Mouse (Mus musculus) hindbrain, embryonic 16.5 days (tissue): ENCODE data around the gene Trim71. TPM values are rescaled to one million over a fixed set of nuclear protein-coding genes. Genes with fewer than 3 reads are reported as not detected.
"Not testable (repeated sequence)": the region's sequence is repeated elsewhere in the genome, so short reads cannot be mapped to it uniquely, and the experiment has no call there.

Experiments used
- ATAC-seq: fragments of 200-750 bp; cut with Nextera tagmentation; 2 replicates; pipeline ENCODE4 v1.8.0; 2017; ENCODE audit warnings: moderate TSS enrichment, moderate library complexity
- H3K27ac ChIP-seq: fragments of 300-500 bp; sonication (generic); 2 replicates; pipeline ENCODE4 v1.5.1; 2014; ENCODE audit warnings: low read depth, mild to moderate bottlenecking, control low read depth, low read length, moderate library complexity
- H3K27me3 ChIP-seq: fragments of 300-500 bp; sonication (generic); replicated peaks from 2 replicates; pipeline ENCODE4 v1.6.1; 2014; ENCODE audit warnings: low read length; ENCODE audit not compliant: control insufficient read depth, insufficient read depth
- H3K36me3 ChIP-seq: fragments of 300-500 bp; sonication (generic); 2 replicates; pipeline ENCODE4 v1.6.1; 2014; ENCODE audit warnings: mild to moderate bottlenecking, low read length, moderate library complexity, mixed read lengths; ENCODE audit not compliant: control insufficient read depth, insufficient read depth
- H3K4me1 ChIP-seq: fragments of 300-500 bp; sonication (generic); 2 replicates; pipeline ENCODE4 v1.6.1; 2014; ENCODE audit warnings: low read depth, low read length; ENCODE audit not compliant: control insufficient read depth, insufficient read depth
- H3K4me2 ChIP-seq: fragments of 300-500 bp; sonication (generic); 2 replicates; pipeline ENCODE4 v1.6.1; 2014; ENCODE audit warnings: mild to moderate bottlenecking, low read length, control low read depth, moderate library complexity
- H3K4me3 ChIP-seq: fragments of 300-500 bp; sonication (generic); 2 replicates; pipeline ENCODE4 v1.5.1; 2014; ENCODE audit warnings: mild to moderate bottlenecking, low read length, control low read depth, moderate library complexity
- H3K9ac ChIP-seq: fragments of 300-500 bp; sonication (generic); 2 replicates; pipeline ENCODE4 v1.6.1; 2014; ENCODE audit warnings: low read depth, mild to moderate bottlenecking, control low read depth, low read length, moderate library complexity
- H3K9me3 ChIP-seq: fragments of 300-500 bp; sonication (generic); 2 replicates; pipeline ENCODE4 v1.6.1; 2014; ENCODE audit warnings: mild to moderate bottlenecking, low read length, moderate library complexity; ENCODE audit not compliant: control insufficient read depth
- WGBS: fragments of 180-500 bp; shearing (Covaris S2); extraction: QIAGEN DNeasy Blood & Tissue Kit; methylation state at CpG from one replicate; pipeline ENCODE4 v1.1.7; 2014; 5-methylcytosine and 5-hydroxymethylcytosine counted together
- polyA plus RNA-seq: library from polyadenylated mRNA; unstranded; fragments of >200 nt; fragmentation: Nextera tagmentation; extraction: Ambion mirVana; gene quantifications from 2 replicates; pipeline ENCODE4 v1.2.1, GENCODE M21; 2015

Trim71 gene
- polyA plus RNA-seq, 1 experiment from 2014 or later = 0.14 TPM

DNA sequence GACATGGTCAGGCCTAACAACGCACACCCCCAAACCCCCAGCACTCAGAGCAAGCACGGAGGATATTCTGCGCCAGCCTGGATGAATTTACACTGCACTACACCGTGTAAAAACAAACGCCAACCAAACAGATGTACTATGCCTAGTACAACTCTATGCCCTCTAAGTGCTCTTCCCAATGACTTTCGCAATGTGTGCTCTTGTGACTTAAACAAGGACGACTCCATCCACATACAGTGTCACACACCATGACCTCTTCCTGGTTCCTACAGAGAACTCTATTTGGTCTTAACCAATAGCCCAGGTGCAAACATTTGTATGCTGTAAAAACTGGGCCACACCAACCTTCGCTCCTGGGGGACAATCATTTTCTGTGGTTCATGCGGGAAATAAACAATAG, 41.7 kb downstream of the Trim71 start:
- ATAC-seq = no peak
- Histone ChIP-seq H3K4me2 (no peak overlapping the region), H3K4me1 (peaks cover 15% of the 10 kb centered on the region), H3K4me3 (no peak overlapping the region), H3K27ac (no peak overlapping the region), H3K36me3 (no peaks in the 10 kb centered on the region), H3K27me3 (no peaks in the 10 kb centered on the region), H3K9me3 (no peaks in the 10 kb centered on the region), H3K9ac (no peak overlapping the region)
- 93% methylated on average over 9 of the region's 9 CpGs for WGBS

DNA sequence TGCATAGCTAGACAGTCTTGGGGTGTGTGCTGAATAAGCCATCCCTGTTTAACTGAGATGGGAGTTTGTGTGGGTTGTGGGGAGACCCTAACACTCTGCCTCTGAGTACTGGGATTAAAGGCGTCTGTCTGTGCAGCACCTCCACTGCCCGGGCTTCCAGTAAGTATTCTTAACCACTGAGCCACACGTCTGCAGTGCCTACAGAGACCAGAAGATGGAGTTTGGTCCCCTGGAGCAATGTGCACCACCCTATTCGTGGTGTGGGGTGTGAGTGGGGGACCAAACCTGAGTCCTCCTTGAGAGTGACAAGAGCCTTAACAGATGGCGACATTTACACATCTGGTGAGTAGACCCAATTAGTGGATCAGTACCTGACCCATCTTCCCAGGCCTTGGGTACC, 42.1 kb downstream of the Trim71 start:
- Histone ChIP-seq H3K4me2 (no peak overlapping the region), H3K9ac (no peak overlapping the region), H3K27me3 (no peaks in the 10 kb centered on the region), H3K4me3 (no peak overlapping the region), H3K36me3 (no peaks in the 10 kb centered on the region), H3K27ac (no peak overlapping the region), H3K9me3 (no peaks in the 10 kb centered on the region), H3K4me1 (peaks cover 13% of the 10 kb centered on the region)
- 59% methylated on average over 5 of the region's 5 CpGs for WGBS
- ATAC-seq = no peak

DNA sequence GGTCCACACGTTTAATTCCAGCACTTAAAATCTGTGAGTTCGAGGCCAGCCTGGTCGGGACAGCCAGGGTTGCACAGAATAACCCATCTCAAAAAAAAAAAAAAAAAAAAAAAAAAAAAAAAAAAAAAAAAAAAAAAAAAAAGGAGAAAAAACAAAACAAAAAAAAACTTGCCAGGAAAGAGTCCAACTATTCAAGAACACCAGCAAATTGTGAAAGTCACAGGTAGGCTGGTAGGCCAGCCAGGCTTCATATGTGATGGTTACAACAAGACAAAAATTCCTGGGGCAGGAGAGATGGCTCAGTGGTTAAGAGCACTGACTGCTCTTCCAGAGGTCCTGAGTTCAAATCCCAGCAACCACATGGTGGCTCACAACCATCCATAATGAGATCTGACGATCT, 43.6 kb downstream of the Trim71 start:
- not testable (repeated sequence) for H3K4me1 ChIP-seq, H3K4me3 ChIP-seq, H3K9ac ChIP-seq, H3K27me3 ChIP-seq, ATAC-seq, H3K9me3 ChIP-seq, H3K36me3 ChIP-seq, H3K4me2 ChIP-seq, H3K27ac ChIP-seq
- WGBS = 74% methylated on average over 4 of the region's 4 CpGs

DNA sequence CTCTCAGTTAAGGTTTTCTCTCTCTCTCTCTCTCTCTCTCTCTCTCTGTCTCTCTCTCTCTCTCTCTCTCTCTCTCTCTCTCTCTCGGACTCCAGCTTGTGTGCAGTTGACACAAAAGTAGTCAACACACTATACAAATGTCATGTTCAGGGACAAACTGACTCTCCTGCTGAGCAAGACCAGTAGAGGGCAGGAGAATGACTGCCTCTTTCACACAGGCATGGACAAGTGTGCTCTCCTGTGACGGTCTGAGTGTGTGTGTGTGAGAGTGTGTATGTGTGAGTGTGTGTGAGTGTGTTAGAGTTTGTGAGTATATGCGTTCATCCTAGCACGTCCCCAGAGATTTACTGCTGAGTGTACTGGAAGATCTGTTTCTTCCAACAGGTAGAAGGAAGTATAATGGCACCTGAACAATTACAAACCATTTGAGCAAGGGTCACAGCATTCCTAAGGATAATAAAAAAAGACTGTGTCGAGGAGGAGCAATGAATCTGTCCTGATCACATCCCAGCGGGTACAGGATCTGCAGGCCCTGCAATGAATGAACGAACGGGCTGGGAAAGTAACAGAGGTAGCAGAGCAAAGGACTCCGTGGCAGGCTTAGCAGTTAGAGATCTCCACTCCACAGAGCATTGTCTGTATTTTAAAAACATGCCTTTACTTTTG, 45.2 kb downstream of the Trim71 start:
- H3K4me1 ChIP-seq = no peaks in the 10 kb centered on the region
- no peaks in the 10 kb centered on the region for H3K36me3 ChIP-seq
- H3K4me2 ChIP-seq = no peak overlapping the region
- peaks cover under 1% of the 10 kb centered on the region; the same call in 1 of the 2 replicates for H3K9me3 ChIP-seq
- WGBS = 70% methylated on average over 9 of the region's 9 CpGs
- no peak overlapping the region for H3K27ac ChIP-seq
- H3K4me3 ChIP-seq = no peak overlapping the region
- H3K27me3 ChIP-seq = no peaks in the 10 kb centered on the region
- H3K9ac ChIP-seq = no peak overlapping the region
- no peak for ATAC-seq

DNA sequence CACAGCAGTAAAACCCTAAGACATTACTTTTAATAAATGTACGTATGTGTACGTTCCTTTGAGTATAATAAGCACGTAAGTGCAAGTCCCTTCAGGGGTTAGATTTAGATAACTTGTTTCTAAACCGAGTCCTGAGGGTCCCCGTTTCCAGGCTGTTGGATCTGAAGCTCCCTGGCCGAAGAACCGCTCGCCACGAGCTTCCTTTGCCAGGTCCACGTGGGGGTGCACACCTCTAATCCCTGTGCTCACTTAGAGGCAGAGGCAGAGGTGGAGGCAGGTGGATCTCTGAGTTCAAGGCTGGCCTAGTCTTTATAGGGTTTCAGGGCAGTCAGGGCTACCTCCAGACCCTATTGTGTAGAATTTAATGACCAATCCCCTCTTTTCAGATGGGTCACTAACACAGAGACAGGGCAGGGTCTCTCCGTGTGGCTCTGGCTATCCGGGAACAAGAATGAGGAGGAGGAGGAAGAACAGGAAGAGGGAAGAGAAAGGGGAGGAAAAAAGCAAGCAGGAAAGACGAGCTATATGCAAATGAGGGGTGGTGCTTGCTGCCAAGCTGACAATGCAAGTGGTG, 46.2 kb downstream of the Trim71 start:
- 79% methylated on average over 13 of the region's 13 CpGs for WGBS
- Histone ChIP-seq H3K4me2 (no peak overlapping the region), H3K27me3 (no peaks in the 10 kb centered on the region), H3K36me3 (peaks cover 8% of the 10 kb centered on the region), H3K9me3 (peaks cover 10% of the 10 kb centered on the region), H3K4me3 (no peak overlapping the region), H3K4me1 (no peaks in the 10 kb centered on the region), H3K9ac (no peak overlapping the region), H3K27ac (no peak overlapping the region)
- ATAC-seq = no peak

DNA sequence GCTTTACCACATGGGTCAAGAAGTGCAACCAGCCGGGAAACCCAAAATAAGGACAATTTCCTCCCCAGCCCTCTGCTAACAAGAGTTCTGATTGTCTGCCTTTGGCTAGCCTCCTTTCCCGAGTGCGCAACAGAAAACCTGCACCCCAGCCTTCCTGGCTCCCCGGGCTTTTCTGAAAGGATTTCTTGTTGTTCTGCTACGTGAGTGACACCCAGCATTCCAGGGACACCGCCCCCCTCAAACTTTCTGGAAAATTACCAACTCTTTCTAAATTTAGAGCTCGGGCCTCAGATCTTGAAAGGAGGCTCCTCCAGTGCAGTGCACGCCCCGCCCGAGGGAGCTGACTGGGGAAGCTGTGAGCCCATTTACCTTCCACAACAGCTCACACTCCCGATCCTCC, 48.8 kb downstream of the Trim71 start, which contains the start of gene C130032M10Rik:
Gene C130032M10Rik (plus strand): TSS at position 334 of the 400 bp plus-strand sequence.
- Histone ChIP-seq H3K9ac (no peak within 1 kb of the TSS), H3K27ac (no peak within 1 kb of the TSS), H3K4me3 (no peak within 1 kb of the TSS), H3K9me3 (peaks cover 15% of the 10 kb centered on the region), H3K4me2 (no peak within 1 kb of the TSS), H3K4me1 (no peaks in the 10 kb centered on the region), H3K27me3 (no peaks in the 10 kb centered on the region), H3K36me3 (peaks cover 8% of the 10 kb centered on the region)
- WGBS = 76% methylated on average over 11 of the region's 11 CpGs
- ATAC-seq = no peak

DNA sequence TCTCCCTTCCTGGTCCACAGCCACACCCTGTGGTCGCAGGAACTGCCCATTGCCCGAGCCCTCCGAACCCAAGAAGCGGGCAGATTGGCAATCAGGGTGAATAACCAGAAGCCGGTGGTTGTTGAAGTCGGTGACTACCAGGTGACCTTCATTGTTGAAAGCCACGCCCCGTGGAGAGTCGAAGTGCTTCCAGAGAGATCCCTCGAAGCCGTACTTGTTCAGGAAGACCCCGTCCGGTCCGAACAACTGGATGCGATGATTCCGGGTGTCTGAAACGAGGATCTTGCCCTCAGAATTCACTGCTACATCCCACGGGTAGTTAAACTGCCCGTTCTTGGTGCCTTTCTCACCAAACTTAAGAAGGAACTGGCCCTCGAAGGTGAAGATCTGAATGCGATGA, 51.3 kb downstream of the Trim71 start:
- WGBS = 96% methylated on average over 21 of the region's 21 CpGs
- H3K9me3 ChIP-seq = peaks cover 15% of the 10 kb centered on the region
- no peak for ATAC-seq

DNA sequence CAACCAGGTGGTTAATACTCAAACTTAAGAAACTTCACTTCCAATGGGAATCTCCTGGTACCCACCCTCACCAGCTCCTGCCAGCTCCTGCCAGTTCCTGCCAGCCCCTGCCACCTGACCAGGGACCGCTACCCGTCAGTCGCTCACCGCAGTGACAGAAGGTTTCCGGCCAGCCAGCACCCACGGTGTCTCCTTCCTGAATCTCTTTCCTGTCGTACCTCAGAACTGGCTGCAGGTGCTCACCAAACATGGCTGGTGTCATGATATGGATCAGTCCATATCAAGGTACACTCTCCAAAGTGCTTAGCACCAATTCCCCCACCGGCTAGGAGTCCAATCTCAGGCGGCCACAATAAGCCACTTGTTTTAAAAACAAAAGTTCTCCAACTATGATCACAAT, 54.4 kb downstream of the Trim71 start:
- no peak overlapping the region for H3K4me2 ChIP-seq
- 92% methylated on average over 9 of the region's 9 CpGs for WGBS
- H3K27ac ChIP-seq = no peak overlapping the region
- no peak for ATAC-seq
- no peak overlapping the region for H3K4me3 ChIP-seq
- peaks cover 8% of the 10 kb centered on the region for H3K36me3 ChIP-seq
- peaks cover 15% of the 10 kb centered on the region for H3K9me3 ChIP-seq
- H3K9ac ChIP-seq = no peak overlapping the region
- no peaks in the 10 kb centered on the region for H3K4me1 ChIP-seq
- H3K27me3 ChIP-seq = no peaks in the 10 kb centered on the region

More for the DNA sequence above, 51.3 kb downstream of the Trim71 start:
- Histone ChIP-seq H3K4me3 (no peak overlapping the region), H3K27me3 (no peaks in the 10 kb centered on the region), H3K4me2 (no peak overlapping the region), H3K9ac (no peak overlapping the region), H3K36me3 (peaks cover 8% of the 10 kb centered on the region), H3K27ac (no peak overlapping the region), H3K4me1 (no peaks in the 10 kb centered on the region)

DNA sequence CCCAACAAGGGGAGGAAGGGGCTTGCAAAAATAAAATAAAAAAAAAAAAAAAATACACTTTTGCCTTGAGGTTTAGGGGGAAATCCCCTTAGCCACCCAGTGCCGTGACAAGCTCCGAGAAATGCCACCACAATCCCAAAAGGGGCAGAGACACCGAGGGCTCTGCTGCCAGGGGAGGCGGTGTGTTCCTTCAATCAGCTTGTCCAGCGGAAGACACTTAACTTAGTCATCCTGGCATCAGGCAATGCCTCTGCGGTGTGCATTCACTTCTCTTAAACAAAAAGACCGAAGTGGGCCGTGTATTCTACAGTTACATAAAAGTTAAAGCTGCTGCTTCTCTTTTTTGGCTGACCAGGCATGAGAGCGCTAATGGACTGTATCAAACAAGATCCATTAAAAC, 56.7 kb downstream of the Trim71 start:
- Histone ChIP-seq H3K36me3 (no peaks in the 10 kb centered on the region), H3K27ac (no peak overlapping the region), H3K4me2 (no peak overlapping the region), H3K27me3 (no peaks in the 10 kb centered on the region), H3K9ac (no peak overlapping the region), H3K9me3 (no peaks in the 10 kb centered on the region; the same call in none of the 2 replicates), H3K4me1 (no peaks in the 10 kb centered on the region), H3K4me3 (no peak overlapping the region)
- no peak for ATAC-seq
- WGBS = 85% methylated on average over 9 of the region's 9 CpGs
